Mouse (Mus musculus): ENCODE measurements around the gene Fcgr2b. TPM values are rescaled to one million over a fixed set of nuclear protein-coding genes. Genes with fewer than 3 reads are reported as not detected.
"Not testable (repeated sequence)": the region's sequence is repeated elsewhere in the genome, so short reads cannot be mapped to it uniquely, and the experiment has no call there.

The Fcgr2b gene
- polyA plus RNA-seq, 1 experiment from 2014 or later: 1.7 TPM

GRCm38 (mm10) chr1:170996753-170997152 is 20.4 kb upstream of the Fcgr2b start:
- no peak; the same call in 1 of the 2 replicates for ATAC-seq
- H3K27ac ChIP-seq: no peak overlapping the region
- 35% methylated on average over 3 of the region's 3 CpGs for WGBS
- no peak overlapping the region for H3K4me2 ChIP-seq (replicated peaks)
- no peak overlapping the region for H3K9ac ChIP-seq
- no peaks in the 10 kb centered on the region for H3K9me3 ChIP-seq
- no peaks in the 10 kb centered on the region for H3K4me1 ChIP-seq (replicated peaks)
- no peak overlapping the region for H3K4me3 ChIP-seq (replicated peaks)
- no peaks in the 10 kb centered on the region for H3K27me3 ChIP-seq (replicated peaks)
- H3K36me3 ChIP-seq: no peaks in the 10 kb centered on the region

GRCm38 (mm10) chr1:170996034-170996433 is 19.7 kb upstream of the Fcgr2b start:
- Histone ChIP-seq H3K27me3 (replicated peaks) (no peaks in the 10 kb centered on the region), H3K4me2 (replicated peaks) (no peak overlapping the region), H3K4me1 (replicated peaks) (no peaks in the 10 kb centered on the region), H3K4me3 (replicated peaks) (no peak overlapping the region), H3K9ac (no peak overlapping the region), H3K27ac (no peak overlapping the region), H3K36me3 (no peaks in the 10 kb centered on the region), H3K9me3 (no peaks in the 10 kb centered on the region)
- 85% methylated on average over 3 of the region's 3 CpGs for WGBS
- no peak for ATAC-seq

- Histone ChIP-seq H3K4me1 (replicated peaks) (no peaks in the 10 kb centered on the region), H3K4me2 (replicated peaks) (no peak overlapping the region), H3K36me3 (no peaks in the 10 kb centered on the region), H3K9ac (no peak overlapping the region), H3K4me3 (replicated peaks) (no peak overlapping the region), H3K27ac (no peak overlapping the region), H3K9me3 (no peaks in the 10 kb centered on the region), H3K27me3 (replicated peaks) (no peaks in the 10 kb centered on the region)
- WGBS: 64% methylated on average over 5 of the region's 5 CpGs
- ATAC-seq: no peak
Measured at GRCm38 (mm10) chr1:170992550-170992949, 16.2 kb upstream of the Fcgr2b start.

GRCm38 (mm10) chr1:170989656-170990055 is 13.3 kb upstream of the Fcgr2b start:
- no peaks in the 10 kb centered on the region for H3K4me1 ChIP-seq (replicated peaks)
- 69% methylated on average over 9 of the region's 9 CpGs for WGBS
- H3K4me3 ChIP-seq (replicated peaks): no peak overlapping the region
- no peak overlapping the region for H3K27ac ChIP-seq
- no peak overlapping the region for H3K9ac ChIP-seq
- no peak overlapping the region for H3K4me2 ChIP-seq (replicated peaks)
- H3K36me3 ChIP-seq: no peaks in the 10 kb centered on the region
- no peaks in the 10 kb centered on the region for H3K9me3 ChIP-seq
- ATAC-seq: no peak
- no peaks in the 10 kb centered on the region; the same call in 1 of the 2 replicates for H3K27me3 ChIP-seq (replicated peaks)

DNA sequence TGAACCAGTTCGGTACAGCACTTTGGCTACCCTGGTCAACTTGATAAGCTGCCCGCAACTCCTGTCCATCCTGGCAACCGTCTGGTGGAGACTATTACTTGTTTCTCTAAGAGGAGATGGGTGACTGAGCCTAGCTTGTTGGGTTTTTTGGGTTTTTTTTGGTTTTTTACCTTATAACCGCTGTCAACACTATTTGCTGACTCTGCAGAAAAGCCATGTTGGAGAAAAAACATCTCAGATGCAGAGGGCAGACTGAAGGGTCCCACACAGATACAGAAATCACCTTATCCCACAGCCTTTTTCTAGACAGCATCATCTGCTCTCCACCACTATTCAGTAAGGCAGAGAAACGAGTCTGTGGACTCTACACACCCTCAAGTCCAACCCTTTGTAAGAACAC is 9.5 kb upstream of the Fcgr2b start:
- Histone ChIP-seq H3K9me3 (no peaks in the 10 kb centered on the region), H3K9ac (no peak overlapping the region), H3K27ac (no peak overlapping the region), H3K4me3 (replicated peaks) (no peak overlapping the region), H3K27me3 (replicated peaks) (no peaks in the 10 kb centered on the region; the same call in 1 of the 2 replicates), H3K36me3 (no peaks in the 10 kb centered on the region), H3K4me1 (replicated peaks) (no peaks in the 10 kb centered on the region), H3K4me2 (replicated peaks) (no peak overlapping the region)
- 81% methylated on average over 5 of the region's 5 CpGs for WGBS
- ATAC-seq: no peak

DNA sequence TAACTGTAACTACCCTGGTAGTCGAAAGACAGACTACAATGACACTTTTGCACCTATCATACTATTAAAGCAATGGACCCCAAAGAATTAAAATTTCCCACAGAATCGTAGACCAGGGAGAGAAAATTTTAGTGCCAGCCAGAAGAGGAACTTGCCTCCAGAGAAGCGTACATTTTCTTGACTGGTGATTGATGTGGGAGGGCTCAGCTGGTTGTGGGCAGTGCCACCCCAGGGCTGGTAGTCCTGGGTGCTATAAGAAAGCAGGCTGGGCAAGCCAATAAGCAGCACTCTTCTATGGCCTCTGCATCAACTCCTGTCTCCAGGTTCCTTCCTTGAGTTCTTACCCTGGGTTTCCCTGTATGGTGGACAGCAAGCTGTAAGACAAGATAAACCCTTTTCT is 8.7 kb upstream of the Fcgr2b start:
- Histone ChIP-seq H3K27ac (no peak overlapping the region), H3K4me2 (replicated peaks) (no peak overlapping the region), H3K4me1 (replicated peaks) (no peaks in the 10 kb centered on the region), H3K4me3 (replicated peaks) (no peak overlapping the region), H3K9me3 (no peaks in the 10 kb centered on the region), H3K9ac (no peak overlapping the region), H3K27me3 (replicated peaks) (no peaks in the 10 kb centered on the region; the same call in 1 of the 2 replicates), H3K36me3 (no peaks in the 10 kb centered on the region)
- no peak for ATAC-seq
- 84% methylated on average over 3 of the region's 3 CpGs for WGBS

- no peak for ATAC-seq
- H3K36me3 ChIP-seq: no peaks in the 10 kb centered on the region
Measured at GRCm38 (mm10) chr1:170983066-170983465, 6.7 kb upstream of the Fcgr2b start.

DNA sequence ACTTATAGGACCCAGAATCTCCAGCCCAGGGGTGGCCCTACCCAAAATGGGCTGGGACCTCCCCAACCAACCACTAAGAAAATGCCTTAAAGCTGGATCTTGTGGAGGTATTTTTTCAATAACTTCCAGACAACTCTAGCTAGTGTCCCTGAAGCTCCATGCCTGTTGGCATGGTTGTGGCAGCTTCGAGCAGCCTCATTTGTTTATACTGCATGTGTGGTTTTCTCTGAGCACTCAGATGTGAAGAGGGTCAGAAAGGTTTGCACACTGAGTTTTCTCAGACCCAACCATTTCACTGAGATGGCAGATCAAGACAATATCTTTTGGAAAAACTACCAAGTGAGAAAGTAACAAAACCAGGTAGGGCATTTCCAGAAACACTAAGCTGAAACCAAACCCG is 6.0 kb upstream of the Fcgr2b start:
- WGBS: 71% methylated on average over 2 of the region's 2 CpGs
- no peaks in the 10 kb centered on the region; the same call in 1 of the 2 replicates for H3K27me3 ChIP-seq (replicated peaks)

More at GRCm38 (mm10) chr1:170983066-170983465, 6.7 kb upstream of the Fcgr2b start:
- no peaks in the 10 kb centered on the region; the same call in 1 of the 2 replicates for H3K27me3 ChIP-seq (replicated peaks)
- H3K4me2 ChIP-seq (replicated peaks): no peak overlapping the region
- no peak overlapping the region for H3K9ac ChIP-seq
- H3K4me3 ChIP-seq (replicated peaks): no peak overlapping the region
- WGBS: 78% methylated on average over 4 of the region's 4 CpGs
- H3K4me1 ChIP-seq (replicated peaks): no peaks in the 10 kb centered on the region
- H3K27ac ChIP-seq: no peak overlapping the region
- no peaks in the 10 kb centered on the region for H3K9me3 ChIP-seq

DNA sequence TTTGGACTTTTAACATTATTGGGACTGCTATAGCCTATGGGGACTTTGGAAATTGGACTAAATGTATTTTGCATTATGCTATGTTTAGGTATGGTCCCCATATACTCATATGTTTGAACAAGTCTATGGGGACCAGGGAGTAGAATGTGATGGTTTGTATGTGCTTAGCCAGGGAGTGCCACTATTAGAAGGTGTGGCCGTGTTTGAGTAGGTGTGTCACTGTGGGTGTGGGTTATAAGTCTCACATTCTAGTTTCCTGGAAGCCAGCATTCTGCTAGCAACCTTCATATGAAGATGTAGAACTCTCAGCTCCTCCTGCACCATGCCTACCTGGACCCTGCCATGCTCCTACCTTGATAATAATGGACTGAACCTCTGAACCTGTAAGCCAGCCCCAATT is 5.3 kb upstream of the Fcgr2b start:
- ATAC-seq: peak; percentile 78
- H3K9ac ChIP-seq; H3K9me3 ChIP-seq; H3K4me2 ChIP-seq (replicated peaks); H3K27ac ChIP-seq; H3K4me3 ChIP-seq (replicated peaks); H3K4me1 ChIP-seq (replicated peaks); H3K36me3 ChIP-seq; H3K27me3 ChIP-seq (replicated peaks): not testable (repeated sequence)
- WGBS: 52% methylated on average over 1 of the region's 1 CpGs

More for the DNA sequence above, 6.0 kb upstream of the Fcgr2b start:
- Histone ChIP-seq H3K4me1 (replicated peaks) (no peaks in the 10 kb centered on the region), H3K4me2 (replicated peaks) (no peak overlapping the region), H3K27ac (no peak overlapping the region), H3K9me3 (no peaks in the 10 kb centered on the region), H3K36me3 (no peaks in the 10 kb centered on the region), H3K9ac (no peak overlapping the region), H3K4me3 (replicated peaks) (no peak overlapping the region)
- no peak for ATAC-seq

DNA sequence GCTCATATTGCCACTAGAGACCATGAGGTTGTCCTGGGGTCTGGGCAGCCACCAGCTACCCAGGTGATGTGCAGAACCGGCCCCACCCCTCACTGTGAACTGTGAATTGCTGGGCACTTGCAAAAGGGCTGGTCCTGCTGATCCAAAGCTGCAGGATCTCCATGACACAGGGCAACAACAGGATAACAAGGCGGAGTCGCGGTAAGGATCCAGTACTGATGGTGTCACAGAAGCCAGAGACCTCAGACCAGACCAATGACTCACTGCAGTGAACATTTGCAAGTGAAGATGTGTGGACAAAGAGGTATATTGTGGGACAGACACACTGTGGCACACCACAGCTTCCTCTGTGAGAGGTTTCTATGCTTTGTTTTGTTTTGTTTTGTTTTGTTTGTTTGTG is 2.3 kb upstream of the Fcgr2b start:
- Histone ChIP-seq H3K9me3 (no peaks in the 10 kb centered on the region), H3K9ac (no peak overlapping the region), H3K27me3 (replicated peaks) (no peaks in the 10 kb centered on the region), H3K36me3 (no peaks in the 10 kb centered on the region), H3K4me3 (replicated peaks) (no peak overlapping the region), H3K4me2 (replicated peaks) (no peak overlapping the region), H3K4me1 (replicated peaks) (no peaks in the 10 kb centered on the region), H3K27ac (no peak overlapping the region)
- ATAC-seq: no peak
- WGBS: 82% methylated on average over 4 of the region's 4 CpGs

GRCm38 (mm10) chr1:170975751-170976161 is 591 bp downstream of the Fcgr2b start:
- Histone ChIP-seq H3K4me3 (replicated peaks) (no peak overlapping the region), H3K4me2 (replicated peaks) (no peak overlapping the region), H3K27me3 (replicated peaks) (no peaks in the 10 kb centered on the region), H3K27ac (no peak overlapping the region), H3K9ac (no peak overlapping the region), H3K9me3 (no peaks in the 10 kb centered on the region), H3K4me1 (replicated peaks) (no peaks in the 10 kb centered on the region), H3K36me3 (no peaks in the 10 kb centered on the region)
- WGBS: 63% methylated on average over 7 of the region's 7 CpGs
- no peak for ATAC-seq

- not testable (repeated sequence) for H3K36me3 ChIP-seq; H3K4me3 ChIP-seq (replicated peaks); ATAC-seq; H3K9ac ChIP-seq; H3K4me2 ChIP-seq (replicated peaks); H3K9me3 ChIP-seq; H3K4me1 ChIP-seq (replicated peaks); H3K27ac ChIP-seq; H3K27me3 ChIP-seq (replicated peaks)
- WGBS: 76% methylated on average over 2 of the region's 2 CpGs
Measured at GRCm38 (mm10) chr1:170975350-170975749, 997 bp downstream of the Fcgr2b start.

GRCm38 (mm10) chr1:170974736-170975135 is 1.6 kb downstream of the Fcgr2b start:
- no peaks in the 10 kb centered on the region for H3K9me3 ChIP-seq
- H3K27ac ChIP-seq: no peak overlapping the region
- H3K4me1 ChIP-seq (replicated peaks): no peaks in the 10 kb centered on the region
- no peak for ATAC-seq
- H3K27me3 ChIP-seq (replicated peaks): no peaks in the 10 kb centered on the region
- WGBS: 94% methylated on average over 2 of the region's 2 CpGs
- no peak overlapping the region for H3K4me2 ChIP-seq (replicated peaks)
- H3K9ac ChIP-seq: no peak overlapping the region
- no peak overlapping the region for H3K4me3 ChIP-seq (replicated peaks)
- no peaks in the 10 kb centered on the region for H3K36me3 ChIP-seq

All from intestine, embryonic 15.5 days (tissue).